In the genomic region with DNA sequence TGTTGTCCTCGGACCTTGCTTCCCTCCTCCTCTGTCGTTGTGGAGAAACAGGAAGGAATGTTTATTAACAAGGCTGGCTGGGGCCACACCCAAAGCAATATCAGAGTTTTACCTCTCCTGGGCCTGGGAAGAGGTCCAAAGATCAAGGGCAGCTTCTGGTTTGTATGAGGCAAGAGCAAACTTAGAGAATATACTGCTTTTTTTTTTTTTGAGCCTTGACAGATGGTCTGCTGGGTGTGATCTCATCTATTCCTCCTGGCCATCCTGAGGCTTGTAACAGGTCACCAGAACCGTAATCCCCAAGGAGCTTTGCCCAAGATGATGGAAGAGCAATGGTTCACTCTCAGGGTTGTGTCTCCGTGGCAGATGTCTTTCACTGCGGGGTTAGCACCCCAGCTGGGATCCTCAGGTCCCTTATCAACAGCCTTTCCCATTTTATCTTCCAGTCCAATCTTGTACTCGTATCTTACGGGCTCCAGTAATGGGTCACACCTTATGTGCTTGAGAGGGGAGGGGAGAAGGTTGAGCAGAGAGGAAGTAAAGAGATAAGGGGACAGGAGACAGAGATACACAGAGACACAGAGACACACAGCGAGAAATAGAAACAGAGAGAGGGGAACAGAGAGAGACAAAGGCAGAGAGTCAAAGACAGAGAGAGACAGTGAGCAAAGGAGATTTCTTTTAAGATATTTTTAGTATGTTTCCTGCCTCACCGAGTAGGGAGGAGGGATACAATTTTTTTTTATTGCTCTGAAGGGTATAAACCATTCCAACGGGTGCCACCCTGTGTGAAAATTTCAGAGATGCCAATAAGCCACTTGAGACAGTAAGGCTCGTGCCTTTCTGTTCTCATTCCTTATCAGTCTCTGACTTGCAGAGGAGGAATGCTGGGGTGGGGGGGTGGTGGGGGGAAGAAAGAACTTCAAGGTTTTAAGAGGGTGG, we compare ENCODE assay signal across 12 mouse cellular contexts.
A peak's percentile ranks its signal among the peaks of the same experiment; 100 is the strongest.
DNase-seq lines count a peak whose midpoint lies in the region; ATAC-seq and TF ChIP-seq lines count a peak whose summit lies in the region.
"Had no signal": no experiment of that assay in that cellular context is flagged by ENCODE, and none has a peak within 500 bp of the region (broad histone marks: within the 10 kb centered on the region; RNA-seq: fewer than 3 reads in every experiment).

No protein-coding gene starts in this region.

- 0 out of 2 replicates have a peak, but pooled peaks cover 5% of the 10 kb centered on the region for H3K4me1 ChIP-seq in kidney, adult 2 months (ENCODE audit: control insufficient read depth, insufficient read depth, low read length)
- no peaks in the 10 kb centered on the region; the same call in 1 of the 2 replicates for H3K4me1 ChIP-seq in intestine, postnatal 0 days (replicated peaks; ENCODE audit: control insufficient read depth, insufficient read depth, low read length)

- 42% methylated on average over 11 of the region's 11 CpGs for WGBS in kidney, adult 2 months
- WGBS in intestine, postnatal 0 days = 16% methylated on average over 11 of the region's 11 CpGs

- no peak overlapping the region for H3K4me3 ChIP-seq in kidney, adult 2 months (ENCODE audit: insufficient read depth, low read depth, low read length)
- H3K4me3 ChIP-seq in intestine, postnatal 0 days (ENCODE audit: low read depth, low read length) = no peak overlapping the region
- H3K4me3 ChIP-seq: myocyte had no signal

- H3K9ac ChIP-seq in intestine, postnatal 0 days (ENCODE audit: low read depth, low read length) = no peak overlapping the region
- H3K9ac ChIP-seq: hindbrain, embryonic 14.5 days had no signal

- no peak overlapping the region for H3K27ac ChIP-seq in kidney, adult 2 months (ENCODE audit: insufficient read depth, low read depth, low read length)
- H3K27ac ChIP-seq in intestine, postnatal 0 days (ENCODE audit: low read depth, low read length) = peak overlapping the region; percentile 63
- H3K27ac ChIP-seq: hindbrain, embryonic 14.5 days had no signal

- H3K9me3 ChIP-seq in intestine, postnatal 0 days (ENCODE audit: control insufficient read depth) = no peaks in the 10 kb centered on the region

- ATAC-seq in intestine, postnatal 0 days = peak; percentile 95
- ATAC-seq in megakaryocyte progenitor cell, adult 5-6 weeks (replicated peaks; ENCODE audit: poor library complexity) = peak; percentile 50; the same call in 1 of the 2 replicates

- DNase-seq in kidney, adult 2 months = peak; percentile 6
- DNase-seq in kidney, postnatal 36 days = no peak
- DNase-seq in cerebellum, adult 18-20 months = peak; percentile 32 to 45
- DNase-seq in urinary bladder, postnatal 14 days (ENCODE audit: low spot score) = no peak
- no peak for DNase-seq in frontal cortex, adult 2 months (ENCODE audit: extremely low spot score in 1 of 2, low spot score in 1 of 2)
- DNase-seq in gastrocnemius, adult 8-10 months (ENCODE audit: low spot score in 2 of 2) = no peak
- DNase-seq: right cerebral cortex, postnatal 25 days; thymus, postnatal 4 days had no signal

- H3K27me3 ChIP-seq in kidney, adult 2 months (replicated peaks; ENCODE audit: control insufficient read depth, insufficient read depth, low read length) = no peaks in the 10 kb centered on the region
- no peaks in the 10 kb centered on the region for H3K27me3 ChIP-seq in intestine, postnatal 0 days (replicated peaks; ENCODE audit: control insufficient read depth, insufficient read depth, low read length)

- H3K4me2 ChIP-seq in intestine, postnatal 0 days (replicated peaks; ENCODE audit: low read depth) = peak overlapping the region; percentile 45
- H3K4me2 ChIP-seq: hindbrain, embryonic 14.5 days had no signal

- TF ChIP-seq CTCF in kidney, adult 2 months (conservative IDR thresholded peaks at IDR 0.05; ENCODE audit: insufficient read depth, insufficient read length, low read depth, low read length) = no peak
- TF ChIP-seq CTCF in intestine, postnatal 0 days (IDR thresholded peaks at IDR 0.05; ENCODE audit: low read depth) = no peak

- H3K36me3 ChIP-seq in kidney, adult 2 months (ENCODE audit: control insufficient read depth, insufficient read depth, low read length) = no peaks in the 10 kb centered on the region
- H3K36me3 ChIP-seq in intestine, postnatal 0 days (ENCODE audit: control insufficient read depth, insufficient read depth) = no peaks in the 10 kb centered on the region

- TF ChIP-seq POLR2A in kidney, adult 2 months (IDR thresholded peaks at IDR 0.05; ENCODE audit: low read depth, low read length) = no peak

Comparison
In these comparisons a context has a peak if more than half of its experiments do, and no peak if none do; other contexts are left out.
1. DNase-seq: peak in kidney, adult 2 months (single experiment) and cerebellum, adult 18-20 months (2 of 2); none in kidney, postnatal 36 days (0 of 2), urinary bladder, postnatal 14 days (single experiment), frontal cortex, adult 2 months (0 of 2) and gastrocnemius, adult 8-10 months (0 of 2).